Mouse (Mus musculus): Measurements from ENCODE around the gene Enah. TPM values are rescaled to one million over a fixed set of nuclear protein-coding genes. Genes with fewer than 3 reads are reported as not detected.

The Enah gene
- polyA plus RNA-seq, 1 experiment from 2014 or later: 36.0 TPM

DNA sequence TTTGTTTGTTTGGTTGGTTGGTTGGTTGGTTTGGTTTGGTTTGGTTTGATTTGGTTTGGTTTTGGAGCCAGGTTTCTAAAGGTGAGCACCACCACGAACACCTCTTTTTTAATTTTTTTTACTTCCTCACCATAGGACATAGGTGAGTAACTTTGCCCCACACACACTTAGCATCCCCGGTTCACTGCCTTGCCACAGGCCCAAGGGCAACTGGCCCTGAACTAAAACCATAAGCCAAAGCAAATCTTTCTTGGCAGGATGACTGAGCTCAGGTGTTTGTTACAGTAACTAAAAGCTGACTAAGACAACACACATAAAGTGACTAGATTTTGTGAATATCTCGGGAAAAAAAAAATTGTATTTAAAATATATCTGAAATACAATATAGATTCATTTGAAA, 172.4 kb downstream of the Enah start:
- Histone ChIP-seq H3K4me1 (peaks cover 7% of the 10 kb centered on the region), H3K36me3 (no peaks in the 10 kb centered on the region), H3K4me2 (replicated peaks) (no peak overlapping the region), H3K27ac (replicated peaks) (no peak overlapping the region), H3K4me3 (no peak overlapping the region), H3K27me3 (no peaks in the 10 kb centered on the region), H3K9me3 (no peaks in the 10 kb centered on the region), H3K9ac (replicated peaks) (no peak overlapping the region)
- no peak for ATAC-seq (replicated peaks)
- whole genome bisulfite sequencing: 91% methylated on average over 3 of the region's 3 CpGs

Other genes starting within 250 kb of the Enah start
- gene Lbr, start 176.9 kb downstream of the Enah start, polyA plus RNA-seq (2015; fragmentation: Nextera tagmentation; extraction: Ambion mirVana): 55.8 and 58.3 TPM in 2 replicates
- 127 and 133 TPM in 2 replicates for gene Srp9, start 104.7 kb upstream of the Enah start, polyA plus RNA-seq (2015; fragmentation: Nextera tagmentation; extraction: Ambion mirVana)
- not detected in 2 replicates for gene Vmn1r1, start 144.5 kb upstream of the Enah start, polyA plus RNA-seq (2015; fragmentation: Nextera tagmentation; extraction: Ambion mirVana)

Measured in forebrain, embryonic 15.5 days (tissue).